Mouse (Mus musculus) gonadal fat pad, adult 2 months (tissue): ENCODE results near the gene Kcnd1. TPM values are rescaled to one million over a fixed set of nuclear protein-coding genes. Genes with fewer than 3 reads are reported as not detected.
"Not testable (repeated sequence)": the region's sequence is repeated elsewhere in the genome, so short reads cannot be mapped to it uniquely, and the experiment has no call there.

Experiments used
- DNase-seq: peaks from one replicate; pipeline ENCODE4 v3.0.0-alpha.2; 2012; ENCODE audit warnings: low read depth
- polyA plus RNA-seq: library from polyadenylated mRNA; depleted of rRNA; stranded (reverse); fragments of >200 nt; gene quantifications from 2 replicates; pipeline ENCODE4 v1.2.3, GENCODE M21; 2012; rRNA removed

The Kcnd1 gene
- 9.9 and 10.7 TPM in 2 replicates for polyA plus RNA-seq

DNA sequence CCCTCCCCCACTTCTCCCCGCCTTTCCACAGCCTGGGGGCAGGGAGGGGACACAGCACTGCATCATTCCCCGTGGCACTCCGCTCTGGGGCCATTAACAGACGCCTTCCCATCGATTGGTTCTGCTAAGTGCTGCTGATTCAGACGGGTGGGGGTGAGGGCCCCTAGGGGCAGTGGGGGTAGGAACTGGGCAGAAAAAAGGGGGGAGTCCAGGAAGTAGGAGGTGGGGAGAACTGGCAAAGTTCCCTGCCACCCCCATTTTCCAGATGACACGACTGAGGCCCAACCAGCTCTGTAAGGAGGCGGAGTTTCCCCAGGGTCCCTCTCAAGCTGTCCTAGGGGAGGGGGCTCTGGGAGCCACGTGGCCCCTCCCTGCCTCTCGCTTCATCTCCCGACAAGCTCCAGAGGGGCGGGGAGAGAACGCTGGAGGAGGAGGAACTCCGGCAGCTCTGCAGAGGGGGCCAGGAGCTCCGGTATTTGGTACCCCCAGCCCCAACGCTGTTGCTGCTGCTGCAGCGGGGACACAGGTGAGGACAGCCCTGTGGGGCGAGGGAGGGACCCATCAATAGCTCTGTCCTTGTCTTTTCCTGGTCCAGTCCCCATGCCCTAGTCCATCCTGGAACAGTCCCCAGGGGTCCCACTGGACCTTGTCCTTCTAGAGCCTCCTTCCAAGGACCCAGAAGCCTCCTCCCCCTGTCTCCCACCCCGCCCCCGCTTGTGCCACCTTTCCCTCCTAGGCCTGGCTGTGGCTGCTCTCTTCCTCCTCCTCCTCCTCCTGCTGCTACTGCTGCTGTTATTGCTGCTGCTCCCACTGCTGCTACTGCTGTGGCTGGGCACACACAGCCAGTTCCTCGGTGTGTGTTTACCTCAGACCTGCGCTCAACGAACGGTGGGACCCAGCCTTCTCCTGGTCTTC is at the start of gene Kcnd1:
TSS of gene Kcnd1 (plus strand) at position 425 of the 915 bp plus-strand sequence.
- no peak for DNase-seq

- DNase-seq = no peak
Measured at GRCm38 (mm10) chrX:7772766-7773165, 49.3 kb upstream of the Kcnd1 start.

DNA sequence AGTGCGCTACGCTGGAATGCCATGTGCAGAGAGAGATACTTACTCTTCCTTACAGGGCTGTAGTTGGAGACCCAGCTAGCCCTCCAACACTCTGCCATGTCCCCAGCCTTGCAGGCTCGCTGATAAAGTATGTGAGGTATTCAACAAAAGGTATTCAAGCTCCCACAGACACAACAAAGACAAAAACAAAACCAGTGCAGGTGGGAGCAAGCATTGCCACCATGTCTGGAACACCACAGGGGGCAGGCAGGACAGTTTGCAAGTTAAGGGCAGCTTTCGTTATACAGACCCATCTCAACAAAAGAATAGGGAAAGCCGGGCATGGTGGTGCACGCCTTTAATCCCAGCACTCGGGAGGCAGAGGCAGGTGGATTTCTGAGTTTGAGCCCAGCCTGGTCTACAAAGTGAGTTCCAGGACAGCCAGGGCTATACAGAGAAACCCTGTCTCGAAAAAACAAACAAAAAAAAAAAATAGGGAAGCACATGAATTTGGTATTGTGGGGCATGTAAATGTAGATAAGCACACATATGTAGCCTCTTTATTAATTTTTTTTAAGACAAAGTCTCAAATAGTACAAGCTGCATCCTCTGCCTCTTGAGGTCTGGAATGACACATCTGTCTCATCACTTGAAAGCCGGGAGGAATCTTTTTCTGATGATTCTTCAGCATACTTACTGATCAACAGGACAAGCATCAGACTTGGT is 46.4 kb upstream of the Kcnd1 start:
- DNase-seq = no peak

GRCm38 (mm10) chrX:7776329-7777082 is 45.6 kb upstream of the Kcnd1 start:
- DNase-seq = no peak

- DNase-seq = no peak
Measured at GRCm38 (mm10) chrX:7778450-7779244, 43.4 kb upstream of the Kcnd1 start.

- no peak for DNase-seq
Measured at GRCm38 (mm10) chrX:7779294-7779693, 42.8 kb upstream of the Kcnd1 start.

- DNase-seq = no peak
Measured at GRCm38 (mm10) chrX:7782603-7783092, 39.4 kb upstream of the Kcnd1 start.

- DNase-seq = no peak
Measured at GRCm38 (mm10) chrX:7789542-7790136, 32.5 kb upstream of the Kcnd1 start, which contains the start of gene Gripap1. TSS of gene Gripap1 (plus strand) at chrX:7789765.

GRCm38 (mm10) chrX:7790309-7790708 is 31.8 kb upstream of the Kcnd1 start:
- DNase-seq = no peak

DNA sequence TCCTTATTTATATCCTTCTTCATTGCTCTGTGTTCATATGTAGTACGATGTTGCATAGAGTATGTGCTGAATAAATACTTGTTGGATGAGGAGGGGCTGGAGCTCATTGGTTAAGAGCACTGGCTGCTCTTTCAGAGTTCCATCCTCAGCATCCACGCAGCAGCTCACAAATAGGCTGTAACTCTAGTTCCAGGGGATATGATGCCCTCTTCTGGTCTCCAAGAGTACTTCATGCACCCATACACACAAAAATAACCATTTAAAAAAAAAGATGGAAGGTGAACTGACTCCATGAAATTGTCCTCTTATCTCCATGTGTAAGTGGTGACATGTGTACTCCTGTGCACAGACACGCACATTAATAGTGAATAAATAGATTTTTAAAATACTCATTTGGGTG is 28.7 kb upstream of the Kcnd1 start:
- no peak for DNase-seq

DNA sequence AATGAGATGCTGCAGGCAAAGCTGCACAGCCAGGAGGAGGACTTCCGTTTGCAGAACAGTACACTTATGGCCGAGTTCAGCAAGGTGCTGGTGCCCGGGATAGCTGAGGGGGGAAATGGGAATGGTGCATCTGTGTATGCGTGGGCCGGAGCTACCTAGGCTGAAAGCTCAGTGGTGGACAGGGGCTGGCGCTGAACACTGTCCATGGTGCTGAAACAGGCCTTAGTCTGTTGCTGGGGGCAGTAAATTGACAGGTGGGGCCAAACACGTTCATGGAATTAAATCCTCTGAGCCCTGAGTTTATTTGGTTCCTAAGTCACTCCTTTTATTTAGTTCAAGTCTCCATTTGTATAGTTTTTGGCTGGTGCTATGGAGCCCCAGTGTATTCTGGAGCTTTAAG is 27.1 kb upstream of the Kcnd1 start:
- DNase-seq = no peak

DNA sequence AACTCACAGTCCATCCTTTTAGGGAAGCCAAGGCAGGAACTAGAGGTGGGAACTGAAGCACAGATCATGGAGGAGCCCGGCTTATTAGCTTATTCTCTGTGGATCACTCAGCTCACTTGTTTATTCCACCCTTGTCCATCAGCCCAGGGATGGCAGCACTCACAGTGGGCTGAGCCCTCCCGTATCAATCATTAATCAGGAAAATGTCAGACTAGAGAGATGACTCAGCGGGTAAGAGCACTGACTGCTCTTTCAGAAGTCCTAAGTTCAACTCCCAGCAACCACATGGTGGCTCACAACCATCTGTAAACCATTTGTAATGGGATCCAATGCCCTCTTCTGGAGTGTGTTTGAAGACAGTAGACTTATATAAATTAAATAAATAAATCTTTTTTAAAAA is 24.8 kb upstream of the Kcnd1 start:
- DNase-seq = no peak

GRCm38 (mm10) chrX:7802157-7802556 is 19.9 kb upstream of the Kcnd1 start:
- DNase-seq = not testable (repeated sequence)

DNA sequence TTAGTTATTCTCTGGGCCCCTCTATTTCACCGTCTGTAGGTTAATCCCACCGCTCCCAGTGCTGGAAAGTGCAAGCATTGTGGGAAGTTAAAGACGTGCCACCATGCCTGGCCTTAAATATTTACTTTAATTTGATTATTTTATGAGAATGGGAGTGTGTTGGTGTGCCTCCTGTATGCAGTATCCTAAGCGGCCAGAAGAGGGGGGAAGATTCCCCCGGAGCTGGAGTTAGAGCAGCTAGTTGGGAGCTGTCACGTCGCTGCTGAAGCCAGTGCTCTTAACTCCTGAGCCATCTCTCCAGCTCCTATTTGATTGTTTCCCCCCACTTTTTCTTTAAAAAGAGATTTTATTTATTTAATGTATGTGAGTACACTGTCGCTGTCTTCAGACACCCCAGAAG is 7.1 kb upstream of the Kcnd1 start:
- DNase-seq = not testable (repeated sequence)

DNA sequence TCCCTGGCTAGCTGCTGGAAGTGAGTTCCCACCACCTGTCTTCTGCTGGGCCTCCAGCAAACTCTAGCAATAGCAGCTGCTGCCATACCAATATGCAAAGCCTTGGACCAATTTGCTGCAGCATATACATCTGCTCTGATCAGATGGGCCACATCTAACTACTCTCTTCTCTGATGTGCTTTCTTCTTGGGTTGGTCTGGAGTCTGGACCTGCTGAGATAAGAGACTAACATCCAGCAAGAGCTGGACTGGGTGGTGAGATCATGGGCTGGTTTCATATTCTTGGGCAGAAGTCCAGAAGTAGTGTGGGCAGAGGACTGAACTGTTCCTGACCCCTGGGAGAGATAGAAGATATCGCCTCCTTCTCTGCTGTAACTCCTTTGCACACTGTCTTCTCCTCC is 15.1 kb downstream of the Kcnd1 start:
- DNase-seq = no peak

- no peak for DNase-seq
Measured at GRCm38 (mm10) chrX:7840842-7841162, 18.7 kb downstream of the Kcnd1 start.

DNA sequence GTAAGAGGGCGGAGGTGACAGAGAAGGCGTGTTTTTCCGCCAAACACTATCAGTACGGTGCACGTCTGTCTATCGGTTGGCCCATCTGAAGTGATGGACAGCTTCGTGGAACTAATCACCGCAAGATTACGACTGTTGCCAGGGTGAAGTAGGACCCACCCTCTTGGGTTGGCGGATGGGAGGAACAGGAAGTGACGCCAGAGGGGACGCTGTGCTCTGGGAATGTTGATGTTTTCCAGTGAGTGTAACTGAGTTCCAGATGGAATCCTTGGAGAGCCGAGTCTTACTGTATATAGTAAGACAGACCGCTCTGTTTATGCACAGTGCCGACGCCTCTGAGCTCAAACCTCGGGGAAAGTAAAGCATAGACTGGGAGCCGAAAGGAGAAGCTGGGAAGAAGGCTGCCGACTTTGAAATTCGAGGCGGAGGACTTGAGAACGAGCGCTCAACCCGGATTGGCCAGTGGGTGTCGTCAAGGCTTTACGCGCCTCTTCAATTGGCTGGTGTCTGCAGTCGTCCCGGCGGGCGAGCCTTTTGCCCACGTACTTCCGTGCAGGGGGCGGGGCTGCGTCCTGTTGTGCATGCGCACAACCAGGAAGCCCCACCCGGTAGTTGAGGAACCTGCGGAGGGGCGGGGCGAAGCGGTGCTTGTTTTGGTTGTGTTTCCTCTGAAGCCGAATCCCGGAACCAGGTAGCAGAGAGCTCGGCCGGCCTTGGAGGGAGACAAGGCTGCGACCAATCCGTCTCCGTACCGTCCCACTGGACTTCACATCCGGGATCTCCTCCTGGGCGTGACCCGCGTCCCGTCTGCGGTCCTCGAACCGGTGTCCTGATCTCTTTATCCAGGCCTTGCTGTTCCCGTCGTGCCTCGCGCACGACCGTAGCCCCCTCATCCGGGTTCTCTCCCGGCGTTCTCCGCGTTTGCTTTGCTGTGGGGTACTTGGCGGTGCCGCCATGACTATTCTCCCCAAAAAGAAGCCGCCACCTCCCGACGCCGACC is 19.4 kb downstream of the Kcnd1 start, which contains the start of gene Otud5:
TSS of gene Otud5 (plus strand) at position 202 of the 1,000 bp plus-strand sequence.
- peak; percentile 82 for DNase-seq

DNA sequence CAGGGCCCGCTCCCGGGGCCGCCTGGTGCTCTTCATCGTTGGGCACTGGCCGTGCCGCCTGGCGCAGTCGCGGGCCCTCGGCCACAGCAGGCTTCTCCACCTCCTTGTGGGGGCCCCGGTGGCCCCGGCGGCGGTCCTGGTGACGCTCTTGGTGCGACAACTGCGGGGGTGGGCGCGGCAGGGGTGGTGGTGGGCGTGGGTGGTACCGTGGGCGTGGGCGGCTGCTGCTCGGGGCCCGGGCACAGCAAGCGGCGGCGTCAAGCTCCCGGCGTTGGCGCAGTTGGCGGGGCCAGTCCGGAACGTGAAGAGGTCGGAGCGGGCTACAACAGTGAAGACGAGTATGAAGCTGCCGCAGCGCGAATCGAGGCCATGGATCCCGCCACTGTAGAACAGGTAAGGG is 20.2 kb downstream of the Kcnd1 start:
- no peak for DNase-seq

DNA sequence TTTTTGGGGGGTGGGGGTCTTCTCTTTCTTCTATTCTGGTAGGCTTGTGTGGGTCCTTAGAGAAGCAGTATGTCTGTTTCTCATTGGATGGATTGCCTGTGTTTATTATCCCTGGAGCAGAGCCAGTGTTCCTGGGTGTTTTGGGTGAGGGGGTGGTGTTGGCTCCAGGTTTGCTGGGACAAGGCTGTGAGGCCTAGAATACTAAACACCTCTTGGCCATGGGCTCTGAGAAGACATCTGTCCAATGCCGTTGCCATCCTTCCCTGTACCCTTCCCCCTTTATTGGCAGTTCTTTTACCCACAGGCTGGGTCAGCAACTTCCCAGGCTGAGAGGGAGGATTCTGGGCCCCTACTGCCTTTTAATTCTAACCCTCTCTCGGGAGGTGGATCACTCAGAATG is 25.8 kb downstream of the Kcnd1 start:
- DNase-seq = no peak

DNA sequence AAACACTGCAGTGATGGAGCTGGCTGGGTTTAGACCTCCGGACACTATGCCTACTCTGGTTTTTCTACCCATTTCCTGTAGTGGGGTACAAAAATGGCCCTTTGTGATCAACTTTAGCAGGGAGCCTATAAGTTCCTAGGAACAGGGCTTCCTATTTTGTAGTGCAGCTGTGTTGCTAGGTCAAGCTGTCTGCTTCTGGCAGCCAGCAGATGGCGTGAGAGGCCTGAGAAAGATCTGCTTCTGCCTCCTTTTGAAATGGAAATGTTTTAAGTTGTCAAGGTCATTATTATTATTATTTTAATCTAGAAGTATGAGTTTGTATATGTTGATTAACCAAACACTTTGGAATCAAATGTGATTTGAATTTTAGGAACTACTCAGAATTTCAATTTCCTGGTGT is 32.5 kb downstream of the Kcnd1 start:
- DNase-seq = no peak
